Mouse (Mus musculus): ENCODE measurements around the gene Rab5b.
"Not testable (repeated sequence)": the region's sequence is repeated elsewhere in the genome, so short reads cannot be mapped to it uniquely, and the experiment has no call there.

Gene Rab5b

GRCm38 (mm10) chr10:128695992-128696807 is at the start of gene Rab5b:
Gene Rab5b, minus strand, starts transcription at chr10:128696264.
- in situ Hi-C loops (cut with MboI, MseI) = no loop called here

DNA sequence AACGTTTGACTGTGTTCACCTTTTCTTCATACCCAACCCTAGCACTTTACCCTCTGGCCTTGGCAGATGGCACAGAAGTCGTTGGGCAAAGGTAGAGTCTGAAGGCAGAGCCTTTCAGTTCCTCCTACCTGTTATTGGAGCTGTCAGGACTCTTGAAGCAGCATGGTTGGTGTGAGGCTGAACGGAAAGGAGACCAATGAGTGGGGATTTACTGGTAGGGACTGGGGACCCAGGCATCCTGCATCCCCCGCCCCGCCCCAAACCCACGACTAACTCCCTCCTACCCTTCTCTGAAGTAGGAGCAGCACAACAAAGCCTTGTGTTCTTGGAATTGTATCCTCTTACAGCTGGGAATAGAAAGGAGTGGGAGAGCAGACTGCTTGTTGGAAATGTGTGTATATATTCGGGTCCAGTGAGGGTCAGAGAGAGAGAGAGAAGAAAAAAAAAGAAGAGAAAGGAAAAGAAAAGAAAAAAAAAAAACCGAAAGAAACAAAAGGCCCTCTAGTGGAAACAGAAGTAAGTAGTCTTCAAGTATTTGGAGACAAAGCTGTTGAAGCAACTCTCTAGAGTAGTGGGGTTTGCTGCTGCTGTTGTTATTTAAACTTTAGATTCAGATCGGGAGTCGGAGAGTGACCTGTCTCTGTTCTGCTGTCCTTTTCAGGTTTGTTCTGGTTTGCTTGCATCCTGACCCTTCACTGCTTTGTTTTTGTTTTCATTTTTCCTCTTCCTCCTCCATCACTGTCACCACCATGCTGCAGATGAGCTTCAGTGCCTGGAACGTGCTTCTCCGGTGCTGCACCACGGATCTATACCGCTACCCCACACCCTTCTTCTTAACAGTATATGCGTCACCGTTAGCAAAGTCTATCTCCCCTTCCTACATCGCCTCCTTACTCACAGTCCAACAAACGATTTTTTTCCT is 48.9 kb upstream of the Rab5b start, which contains the start of gene Dgka:
TSS of gene Dgka (minus strand) at position 176 of the 922 bp plus-strand sequence.
- in situ Hi-C loops (cut with MboI, MseI) = no loop called here

DNA sequence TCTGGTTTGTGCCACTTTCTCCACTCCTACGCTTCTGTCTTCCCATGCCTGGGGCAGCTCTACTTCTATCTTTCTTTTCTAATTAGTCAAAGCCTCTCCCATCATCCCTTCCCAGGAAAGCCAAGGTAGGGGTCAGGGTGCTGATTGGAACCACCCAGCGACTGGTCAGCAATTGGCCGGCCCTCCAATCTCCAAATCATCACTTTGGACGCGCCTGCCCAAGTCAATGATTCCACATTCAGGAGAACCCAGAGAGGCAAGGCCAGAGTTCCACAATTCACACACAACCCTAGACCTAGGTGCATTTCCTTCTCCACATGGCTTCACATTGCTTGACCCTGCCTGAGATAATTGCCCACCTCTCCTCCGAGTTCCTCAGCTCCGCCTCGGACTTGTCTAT is 48.1 kb upstream of the Rab5b start:
- in situ Hi-C loops (cut with MboI, MseI) = no loop called here

- in situ Hi-C loops (cut with MboI, MseI) = no loop called here
Observed at GRCm38 (mm10) chr10:128743791-128744191, 47.7 kb upstream of the Rab5b start.

- in situ Hi-C loops (cut with MboI, MseI) = no loop called here
Observed at GRCm38 (mm10) chr10:128743235-128743634, 47.2 kb upstream of the Rab5b start.

DNA sequence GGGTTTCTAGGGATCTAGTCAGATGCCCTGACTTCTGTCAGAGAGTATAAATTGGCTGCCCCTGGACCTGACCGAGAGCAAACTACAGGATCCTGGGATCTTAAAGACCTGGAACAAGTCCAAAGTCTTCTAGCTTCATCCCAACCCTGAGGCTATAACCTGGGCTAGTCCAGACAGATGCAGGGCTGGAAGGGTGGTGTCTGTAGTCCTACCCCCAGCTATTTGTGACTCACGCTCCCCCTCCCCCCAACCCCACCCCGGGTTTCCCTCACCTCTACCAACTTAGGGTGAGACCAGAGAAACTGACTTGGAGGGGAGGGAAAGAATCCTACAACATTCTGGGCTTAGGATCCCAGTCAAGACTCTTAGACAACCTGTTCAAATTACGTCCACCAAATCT is 46.6 kb upstream of the Rab5b start:
- in situ Hi-C loops (cut with MboI, MseI) = no loop called here

GRCm38 (mm10) chr10:128740296-128740695 is 44.2 kb upstream of the Rab5b start:
- in situ Hi-C loops (cut with MboI, MseI) = no loop called here

DNA sequence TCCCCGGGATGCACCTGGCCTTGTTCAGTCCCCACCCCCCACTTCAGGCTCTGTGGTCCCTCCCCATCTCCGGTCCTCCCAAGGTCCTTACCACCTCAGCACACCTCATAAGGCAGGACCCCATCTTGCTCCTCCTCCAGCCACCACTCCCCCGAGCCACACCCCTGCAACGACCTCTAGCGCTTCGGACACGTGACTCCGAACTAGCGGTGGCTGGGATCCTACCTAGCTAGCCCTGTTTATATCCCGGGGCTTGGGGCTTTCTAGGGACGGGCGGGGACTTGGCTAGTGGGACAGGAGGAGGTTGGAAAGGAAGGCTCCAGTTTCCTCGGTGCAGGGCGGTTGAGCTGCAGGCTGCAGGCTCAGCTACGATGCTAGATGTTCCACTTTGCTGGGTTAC is 41.4 kb upstream of the Rab5b start:
- in situ Hi-C loops (cut with MboI, MseI) = no loop called here

DNA sequence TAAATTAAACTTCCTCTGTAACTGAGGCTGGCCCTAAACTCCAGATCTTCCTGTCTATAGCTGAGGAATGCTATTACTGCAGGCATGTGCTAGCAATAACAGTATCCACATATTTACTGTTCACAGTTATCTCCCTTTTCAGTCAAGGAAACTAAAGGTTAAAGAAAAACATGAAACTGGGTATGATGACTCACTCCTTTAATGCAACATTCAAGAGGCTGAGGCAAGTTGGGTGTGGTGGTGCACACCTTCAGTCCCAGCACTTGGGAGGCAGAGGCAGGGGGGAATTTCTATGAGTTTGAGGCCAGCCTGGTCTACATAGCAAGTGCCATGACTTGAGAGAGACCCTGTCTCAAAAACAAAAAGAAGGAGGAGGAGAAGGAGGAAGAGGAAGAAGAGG is 35.9 kb upstream of the Rab5b start:
- in situ Hi-C loops (cut with MboI, MseI) = no loop called here

GRCm38 (mm10) chr10:128731002-128731433 is 35.0 kb upstream of the Rab5b start:
- in situ Hi-C loops (cut with MboI, MseI) = no loop called here

GRCm38 (mm10) chr10:128728059-128728458 is 32.0 kb upstream of the Rab5b start:
- in situ Hi-C loops (cut with MboI, MseI) = no loop called here

- in situ Hi-C loops (cut with MboI, MseI) = not testable (repeated sequence)
Observed at GRCm38 (mm10) chr10:128725466-128725865, 29.4 kb upstream of the Rab5b start.

DNA sequence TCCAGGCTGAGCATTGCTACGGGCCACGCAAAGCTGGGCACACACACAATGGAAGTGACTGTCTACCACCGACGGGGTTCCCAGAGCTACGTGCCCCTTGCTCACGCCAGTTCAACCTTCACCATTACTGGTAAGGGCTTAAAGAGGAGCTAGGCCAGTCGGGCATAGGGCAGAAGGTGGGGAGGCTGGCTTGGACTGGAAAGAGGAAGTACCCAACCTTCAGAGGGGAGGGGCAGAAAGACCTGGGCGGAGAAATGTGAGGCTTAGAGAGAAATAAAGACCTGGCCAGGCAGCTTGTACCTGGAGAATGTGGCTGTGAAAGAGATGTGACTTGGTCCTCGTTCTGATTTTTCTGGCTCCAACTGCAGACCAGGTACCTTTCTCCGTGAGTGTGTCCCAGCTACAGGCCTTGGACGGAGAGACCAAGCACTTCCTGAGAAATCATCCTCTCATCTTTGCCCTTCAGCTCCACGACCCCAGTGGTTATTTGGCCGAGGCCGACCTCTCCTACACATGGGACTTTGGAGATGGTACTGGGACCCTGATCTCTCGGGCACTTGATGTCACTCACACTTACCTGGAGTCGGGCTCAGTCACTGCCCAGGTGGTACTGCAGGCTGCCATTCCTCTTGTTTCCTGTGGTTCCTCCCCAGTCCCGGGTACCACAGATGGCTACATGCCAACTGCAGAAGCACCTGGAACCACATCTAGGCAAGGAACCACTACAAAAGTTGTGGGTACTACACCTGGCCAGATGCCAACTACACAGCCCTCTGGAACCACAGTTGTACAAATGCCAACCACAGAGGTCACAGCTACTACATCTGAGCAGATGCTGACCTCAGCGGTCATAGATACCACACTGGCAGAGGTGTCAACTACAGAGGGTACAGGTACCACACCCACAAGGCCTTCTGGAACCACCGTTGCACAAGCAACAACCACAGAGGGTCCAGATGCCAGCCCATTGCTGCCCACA is 19.8 kb upstream of the Rab5b start:
- in situ Hi-C loops (cut with MboI, MseI) = no loop called here

DNA sequence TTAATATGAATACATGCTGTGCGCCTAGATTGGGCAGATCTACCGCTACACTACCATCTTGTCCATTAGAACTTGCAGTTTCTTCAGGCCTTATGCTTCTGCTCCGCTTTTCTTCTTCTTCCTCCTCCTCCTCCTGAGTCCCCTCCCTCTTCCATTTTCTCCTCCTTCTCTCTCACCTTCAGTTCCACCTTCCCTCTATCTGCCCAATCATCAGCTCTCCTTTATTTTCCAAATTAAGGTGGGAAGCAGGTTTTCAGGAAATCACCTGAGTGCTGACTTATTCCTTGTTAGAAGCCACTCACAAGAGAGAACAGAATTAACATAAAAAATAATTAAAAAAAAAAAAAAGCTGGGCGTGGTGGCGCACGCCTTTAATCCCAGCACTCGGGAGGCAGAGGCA is 15.3 kb upstream of the Rab5b start:
- in situ Hi-C loops (cut with MboI, MseI) = not testable (repeated sequence)

DNA sequence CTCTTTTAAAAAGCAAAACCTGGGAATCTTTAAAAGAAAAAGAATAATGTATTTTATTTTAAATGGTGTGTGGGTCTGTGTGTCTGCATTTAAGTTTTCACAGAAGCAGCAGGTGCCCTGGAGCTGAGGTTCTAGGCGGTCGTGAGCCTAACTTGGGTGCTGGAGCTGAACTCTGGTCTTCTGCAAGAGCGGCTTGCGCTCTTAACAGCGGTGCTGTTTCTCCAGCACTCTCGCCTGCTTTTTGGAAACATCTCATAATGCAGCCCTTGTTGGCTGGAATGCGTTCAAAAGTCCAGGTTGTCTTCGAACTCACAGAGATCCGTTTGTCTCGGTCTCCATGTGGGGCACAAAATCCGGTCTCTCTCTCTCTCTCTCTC is 9.2 kb upstream of the Rab5b start:
- in situ Hi-C loops (cut with MboI, MseI) = no loop called here

- in situ Hi-C loops (cut with MboI, MseI) = no loop called here
Observed at GRCm38 (mm10) chr10:128704491-128705316, 8.6 kb upstream of the Rab5b start, which contains the start of gene Cdk2. Gene Cdk2, minus strand, starts transcription at chr10:128705031.

DNA sequence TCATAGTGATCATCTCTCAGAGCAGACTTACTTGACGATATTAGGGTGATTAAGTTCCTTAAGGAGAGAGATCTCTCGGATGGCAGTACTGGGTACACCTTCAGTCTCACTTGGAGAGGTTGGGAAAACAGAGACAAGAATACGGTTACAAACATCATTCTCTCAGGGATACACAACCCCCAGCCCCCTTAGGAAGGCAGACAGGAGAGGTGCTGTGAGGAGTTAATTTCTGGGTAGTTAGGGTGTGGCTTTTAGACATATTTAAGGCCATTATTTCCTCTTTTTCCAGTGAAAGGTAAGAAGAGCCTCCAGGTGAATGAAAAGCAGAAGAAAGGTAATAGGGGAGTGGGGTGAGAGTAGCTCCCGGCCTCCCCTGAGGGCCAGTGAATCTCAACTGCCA is 7.8 kb upstream of the Rab5b start, which contains the start of gene Pmel:
TSS of gene Pmel (plus strand) at position 301 of the 400 bp plus-strand sequence.
- in situ Hi-C loops (cut with MboI, MseI) = no loop called here

DNA sequence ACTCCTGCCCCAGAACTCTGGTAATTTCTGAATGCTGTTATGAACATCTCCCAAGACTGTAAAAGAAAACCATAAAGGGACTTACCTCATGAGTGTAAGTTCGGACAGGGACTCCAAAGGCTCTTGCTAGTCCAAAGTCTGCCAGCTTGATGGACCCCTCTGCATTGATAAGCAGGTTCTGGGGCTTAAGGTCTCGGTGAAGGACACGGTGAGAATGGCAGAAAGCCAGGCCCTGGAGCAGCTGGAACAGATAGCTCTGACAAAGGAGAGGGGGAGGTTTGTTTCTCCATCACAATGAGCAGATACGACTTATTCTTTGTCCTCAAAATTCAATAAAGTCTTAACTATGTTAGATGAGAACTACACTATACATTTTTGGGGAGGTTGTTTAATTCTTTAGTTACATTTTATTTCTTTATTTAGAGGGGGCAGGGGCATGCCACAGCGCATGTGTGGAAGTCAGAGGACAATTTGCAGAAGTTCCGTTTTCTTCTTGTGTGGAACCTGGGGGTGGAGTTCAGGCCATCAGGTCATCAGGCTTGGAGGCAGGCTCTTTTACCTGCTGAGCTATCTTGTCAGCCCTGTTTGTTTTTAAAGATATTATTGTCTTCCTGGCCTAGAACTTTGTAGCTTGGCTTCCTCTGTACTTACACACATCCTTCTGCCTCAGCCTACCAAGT is 6.4 kb upstream of the Rab5b start:
- in situ Hi-C loops (cut with MboI, MseI) = no loop called here

- in situ Hi-C loops (cut with MboI, MseI) = no loop called here
Observed at GRCm38 (mm10) chr10:128700712-128701111, 4.6 kb upstream of the Rab5b start.

GRCm38 (mm10) chr10:128699611-128700010 is 3.5 kb upstream of the Rab5b start:
- in situ Hi-C loops (cut with MboI, MseI) = no loop called here
